In genomic region chr3:96715854-96716253, GRCm38 (mm10) we compare ENCODE assay signal across 19 mouse cellular contexts. TPM values are rescaled to one million over a fixed set of nuclear protein-coding genes. Genes with fewer than 3 reads are reported as not detected.
DNase-seq lines count a peak whose midpoint lies in the region; ATAC-seq and TF ChIP-seq lines count a peak whose summit lies in the region.
"Had no signal": no experiment of that assay in that cellular context is flagged by ENCODE, and none has a peak within 500 bp of the region (broad histone marks: within the 10 kb centered on the region; RNA-seq: fewer than 3 reads in every experiment).

No protein-coding gene starts in this region.

- H3K4me2 ChIP-seq in lung, postnatal 0 days (replicated peaks; ENCODE audit: low read depth, low read length) = no peak overlapping the region
- H3K4me2 ChIP-seq: forebrain, embryonic 12.5 days; heart, embryonic 15.5 days; hindbrain, embryonic 14.5 days; stomach, embryonic 15.5 days had no signal

- H3K4me1 ChIP-seq in lung, postnatal 0 days (ENCODE audit: insufficient read depth, low read depth, low read length) = no peaks in the 10 kb centered on the region
- no peaks in the 10 kb centered on the region; the same call in 1 of the 2 replicates for H3K4me1 ChIP-seq in midbrain, embryonic 10.5 days
- H3K4me1 ChIP-seq: heart, embryonic 15.5 days; stomach, embryonic 15.5 days had no signal

- intact Hi-C loops in gastrocnemius, adult 2 months (cut with DNase I) = no loop called here

- WGBS in lung, postnatal 0 days = 58% methylated on average over 2 of the region's 2 CpGs
- WGBS in midbrain, embryonic 10.5 days = 89% methylated on average over 2 of the region's 2 CpGs

- H3K36me3 ChIP-seq in lung, postnatal 0 days (ENCODE audit: insufficient read depth, low read length) = peaks cover 42% of the 10 kb centered on the region
- peaks cover 92% of the 10 kb centered on the region for H3K36me3 ChIP-seq in midbrain, embryonic 10.5 days

- no peak for DNase-seq in gastrocnemius, adult 2 months
- DNase-seq in gastrocnemius, adult 18-20 months (ENCODE audit: low spot score) = no peak
- DNase-seq in lung, postnatal 0 days (ENCODE audit: low spot score) = peak; percentile 69
- DNase-seq in lung, postnatal 10 days = no peak
- no peak for DNase-seq in midbrain, embryonic 10.5 days (ENCODE audit: low spot score)
- no peak for DNase-seq in frontal cortex, adult 2 months (ENCODE audit: extremely low spot score in 1 of 2, low spot score in 1 of 2)
- DNase-seq: adrenal gland, postnatal 36 days; cerebellum, postnatal 14 days; right cerebral cortex, adult 18-20 months; spleen, adult 18-20 months had no signal

- no peaks in the 10 kb centered on the region for H3K9me3 ChIP-seq in lung, postnatal 0 days (ENCODE audit: low read length)
- H3K9me3 ChIP-seq in midbrain, embryonic 10.5 days (replicated peaks) = no peaks in the 10 kb centered on the region
- H3K9me3 ChIP-seq: forebrain, embryonic 12.5 days; heart, embryonic 15.5 days; stomach, embryonic 15.5 days had no signal

- no peak overlapping the region for H3K9ac ChIP-seq in lung, postnatal 0 days (replicated peaks; ENCODE audit: low read depth)
- H3K9ac ChIP-seq: forebrain, embryonic 12.5 days; heart, embryonic 15.5 days; hindbrain, embryonic 14.5 days; stomach, embryonic 15.5 days had no signal

- no peak for TF ChIP-seq CTCF in gastrocnemius, adult 2 months (IDR thresholded peaks at IDR 0.05)
- TF ChIP-seq CTCF in lung, postnatal 0 days (IDR thresholded peaks at IDR 0.05) = no peak

- no peak overlapping the region for H3K4me3 ChIP-seq in gastrocnemius, adult 2 months
- no peak overlapping the region for H3K4me3 ChIP-seq in lung, postnatal 0 days (ENCODE audit: low read depth, low read length)
- H3K4me3 ChIP-seq in midbrain, embryonic 10.5 days = no peak overlapping the region
- H3K4me3 ChIP-seq: forebrain, embryonic 12.5 days; heart, embryonic 15.5 days; stomach, embryonic 15.5 days had no signal

- peak; percentile 78 for ATAC-seq in lung, postnatal 0 days
- ATAC-seq in common myeloid progenitor, adult 5-6 weeks (replicated peaks; ENCODE audit: low read depth, poor library complexity, severe bottlenecking) = peak; percentile 65
- peak; percentile 65 for ATAC-seq in monocyte, adult 5-6 weeks (replicated peaks; ENCODE audit: insufficient number of reproducible peaks, low FRiP score, low TSS enrichment, poor library complexity, severe bottlenecking)
- ATAC-seq: intestine, embryonic 16.5 days had no signal

- TF ChIP-seq EP300 in lung, postnatal 0 days (IDR thresholded peaks at IDR 0.05) = no peak

- peak overlapping the region; percentile 77 for H3K27ac ChIP-seq in gastrocnemius, adult 2 months
- H3K27ac ChIP-seq in lung, postnatal 0 days (ENCODE audit: low read length) = peak overlapping the region; percentile 34
- no peak overlapping the region for H3K27ac ChIP-seq in midbrain, embryonic 10.5 days (replicated peaks)
- H3K27ac ChIP-seq: forebrain, embryonic 12.5 days; heart, embryonic 15.5 days; hindbrain, embryonic 14.5 days; kidney, postnatal 0 days; stomach, embryonic 15.5 days had no signal

- no peaks in the 10 kb centered on the region for H3K27me3 ChIP-seq in lung, postnatal 0 days (replicated peaks; ENCODE audit: insufficient read depth, low read length)
- H3K27me3 ChIP-seq in midbrain, embryonic 10.5 days (ENCODE audit: low read depth, poor library complexity, severe bottlenecking) = no peaks in the 10 kb centered on the region
- H3K27me3 ChIP-seq: forebrain, embryonic 12.5 days; heart, embryonic 15.5 days; stomach, embryonic 15.5 days had no signal

RNA-seq across cellular contexts. Expression of gene Nudt17, which starts 7.5 kb away (rescaled TPM):
- under 1 TPM; 0.31 to 0.73 TPM for total RNA-seq in gastrocnemius, adult 2 months (2021)
- total RNA-seq in gastrocnemius, adult 18-20 months (2021) = under 1 TPM; 0.50 to 0.76 TPM
- polyA plus RNA-seq in lung, postnatal 0 days (2015; fragmentation: Nextera tagmentation; extraction: Ambion mirVana) = 5.3 and 5.8 TPM in 2 replicates
- total RNA-seq in common myeloid progenitor, adult 5-6 weeks (2017) = 0.15 TPM in 1 of 2 replicates, not detected in the other
- 0.57 to 2.7 TPM in 2 of 3 replicates, not detected in the other for total RNA-seq in monocyte, adult 5-6 weeks (2017)
- polyA plus RNA-seq in midbrain, embryonic 10.5 days (2016; fragmentation: Nextera tagmentation; extraction: Ambion mirVana) = 16.6 and 20.0 TPM in 2 replicates
- 10.2 and 10.5 TPM in 2 replicates for polyA plus RNA-seq in frontal cortex, adult 2 months (2012; rRNA removed)
- total RNA-seq: megakaryocyte-erythroid progenitor cell, adult 5-6 weeks had no signal

RNA-seq across cellular contexts. Expression of gene Polr3c, which starts 11.6 kb away (rescaled TPM):
- 10 to 100 TPM; 23.2 to 24.3 TPM for total RNA-seq in gastrocnemius, adult 2 months (2021)
- 10 to 100 TPM; 21.0 to 22.4 TPM for total RNA-seq in gastrocnemius, adult 18-20 months (2021)
- polyA plus RNA-seq in lung, postnatal 0 days (2015; fragmentation: Nextera tagmentation; extraction: Ambion mirVana) = 17.9 and 19.2 TPM in 2 replicates
- 19.8 and 25.8 TPM in 2 replicates for total RNA-seq in common myeloid progenitor, adult 5-6 weeks (2017)
- total RNA-seq in monocyte, adult 5-6 weeks (2017) = 39.3 to 48.7 TPM (median 39.7 TPM) in 3 replicates
- polyA plus RNA-seq in midbrain, embryonic 10.5 days (2016; fragmentation: Nextera tagmentation; extraction: Ambion mirVana) = 44.3 and 47.0 TPM in 2 replicates
- polyA plus RNA-seq in frontal cortex, adult 2 months (2012; rRNA removed) = 34.2 and 34.4 TPM in 2 replicates

RNA-seq across cellular contexts. Expression of gene Rnf115, which starts 11.6 kb away (rescaled TPM):
- total RNA-seq in gastrocnemius, adult 2 months (2021) = 10 to 100 TPM; 60.7 to 69.3 TPM
- total RNA-seq in gastrocnemius, adult 18-20 months (2021) = 100 to 1,000 TPM in 1 of 2 experiments, 10 to 100 TPM in 1; 55.7 to 103 TPM
- polyA plus RNA-seq in lung, postnatal 0 days (2015; fragmentation: Nextera tagmentation; extraction: Ambion mirVana) = 42.8 and 43.3 TPM in 2 replicates
- total RNA-seq in common myeloid progenitor, adult 5-6 weeks (2017) = 56.2 and 69.8 TPM in 2 replicates
- total RNA-seq in monocyte, adult 5-6 weeks (2017) = 118 to 123 TPM (median 119 TPM) in 3 replicates
- 73.0 and 73.5 TPM in 2 replicates for polyA plus RNA-seq in midbrain, embryonic 10.5 days (2016; fragmentation: Nextera tagmentation; extraction: Ambion mirVana)
- polyA plus RNA-seq in frontal cortex, adult 2 months (2012; rRNA removed) = 46.0 and 49.0 TPM in 2 replicates

RNA-seq across cellular contexts. Expression of gene Pias3, which starts 19.7 kb away (rescaled TPM):
- 1 to 10 TPM; 5.5 to 5.6 TPM for total RNA-seq in gastrocnemius, adult 2 months (2021)
- total RNA-seq in gastrocnemius, adult 18-20 months (2021) = 1 to 10 TPM; 6.1 to 7.5 TPM
- 26.9 and 31.1 TPM in 2 replicates for polyA plus RNA-seq in lung, postnatal 0 days (2015; fragmentation: Nextera tagmentation; extraction: Ambion mirVana)
- total RNA-seq in common myeloid progenitor, adult 5-6 weeks (2017) = 4.7 and 6.2 TPM in 2 replicates
- 6.2 to 29.1 TPM (median 14.9 TPM) in 3 replicates for total RNA-seq in monocyte, adult 5-6 weeks (2017)
- polyA plus RNA-seq in midbrain, embryonic 10.5 days (2016; fragmentation: Nextera tagmentation; extraction: Ambion mirVana) = 50.6 and 57.3 TPM in 2 replicates
- 25.2 and 25.8 TPM in 2 replicates for polyA plus RNA-seq in frontal cortex, adult 2 months (2012; rRNA removed)

RNA-seq across cellular contexts. Expression of gene Ankrd35, which starts 45.9 kb away (rescaled TPM):
- total RNA-seq in gastrocnemius, adult 2 months (2021) = under 1 TPM; 0.22 to 0.26 TPM
- under 1 TPM; 0.18 to 0.31 TPM for total RNA-seq in gastrocnemius, adult 18-20 months (2021)
- 0.42 and 0.44 TPM in 2 replicates for polyA plus RNA-seq in lung, postnatal 0 days (2015; fragmentation: Nextera tagmentation; extraction: Ambion mirVana)
- total RNA-seq in common myeloid progenitor, adult 5-6 weeks (2017) = not detected in 2 replicates
- total RNA-seq in monocyte, adult 5-6 weeks (2017) = 0.21 to 0.68 TPM (median 0.38 TPM) in 3 replicates
- polyA plus RNA-seq in midbrain, embryonic 10.5 days (2016; fragmentation: Nextera tagmentation; extraction: Ambion mirVana) = 0.06 and 0.29 TPM in 2 replicates
- 5.9 and 9.8 TPM in 2 replicates for polyA plus RNA-seq in frontal cortex, adult 2 months (2012; rRNA removed)
- total RNA-seq: megakaryocyte-erythroid progenitor cell, adult 5-6 weeks had no signal
